Mouse (Mus musculus): Measurements from ENCODE around the gene Gm20604. TPM values are rescaled to one million over a fixed set of nuclear protein-coding genes. Genes with fewer than 3 reads are reported as not detected.

Gm20604 gene
- polyA plus RNA-seq, 1 experiment: 3.5 TPM

DNA sequence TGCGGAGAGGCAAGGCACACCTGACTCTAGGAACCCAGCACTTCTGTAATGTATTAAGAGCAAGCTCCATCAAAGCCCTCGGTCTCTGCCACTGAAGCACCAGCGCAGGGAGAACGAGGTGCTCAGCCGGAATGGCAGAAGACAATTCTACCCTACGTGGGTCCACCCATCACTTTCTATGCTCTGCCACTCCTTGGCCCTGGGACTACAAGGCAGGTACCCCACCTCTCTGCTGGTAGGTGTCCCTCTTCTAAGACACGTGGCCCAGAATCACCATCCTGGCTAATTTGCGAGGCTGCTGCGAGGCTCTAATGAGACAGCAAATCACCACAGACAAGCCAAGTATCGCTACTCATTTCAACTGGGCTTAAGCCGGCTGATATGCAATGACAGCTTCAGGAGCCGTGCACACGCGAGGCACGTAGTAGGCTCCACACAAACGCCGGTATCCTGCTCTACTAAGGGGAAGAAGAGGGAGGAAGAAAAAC, 54.5 kb downstream of the Gm20604 start:
- no peaks in the 10 kb centered on the region for H3K27me3 ChIP-seq (replicated peaks; ENCODE audit: control insufficient read depth, insufficient read depth, low read length)
- H3K4me1 ChIP-seq (ENCODE audit: control insufficient read depth, insufficient read depth, low read length): 0 out of 2 replicates have a peak, but pooled peaks cover 7% of the 10 kb centered on the region
- peak; percentile 23 for DNase-seq
- H3K36me3 ChIP-seq (ENCODE audit: control insufficient read depth, insufficient read depth, low read length): no peaks in the 10 kb centered on the region
- no peak for TF ChIP-seq CTCF (conservative IDR thresholded peaks at IDR 0.05; ENCODE audit: insufficient read depth, insufficient read length, low read depth, low read length)
- 18% methylated on average over 17 of the region's 17 CpGs for WGBS
- H3K27ac ChIP-seq (ENCODE audit: insufficient read depth, low read depth, low read length): no peak overlapping the region
- H3K4me3 ChIP-seq (ENCODE audit: insufficient read depth, low read depth, low read length): peak overlapping the region; percentile 80

DNA sequence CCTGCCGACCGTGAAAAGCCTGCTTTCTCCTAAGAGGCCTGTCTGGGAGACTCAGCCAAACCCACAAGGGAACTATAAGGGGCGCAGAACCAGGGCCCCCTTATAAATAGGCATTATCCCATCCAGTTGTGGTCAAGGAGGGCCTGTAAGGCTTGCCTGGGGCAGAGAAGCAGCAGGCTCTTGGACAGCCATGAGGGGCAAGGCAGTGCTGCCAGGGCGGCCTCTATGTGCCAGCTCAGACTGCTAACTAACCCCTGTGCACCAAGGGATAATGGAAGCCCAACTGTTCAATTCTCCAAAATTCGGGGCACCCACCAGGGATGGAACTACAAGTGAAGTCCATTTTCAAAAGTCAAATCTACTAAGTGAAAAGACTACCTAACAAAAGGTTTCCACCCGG, 55.0 kb downstream of the Gm20604 start:
- H3K36me3 ChIP-seq (ENCODE audit: control insufficient read depth, insufficient read depth, low read length): no peaks in the 10 kb centered on the region
- H3K27me3 ChIP-seq (replicated peaks; ENCODE audit: control insufficient read depth, insufficient read depth, low read length): no peaks in the 10 kb centered on the region
- no peak for TF ChIP-seq CTCF (conservative IDR thresholded peaks at IDR 0.05; ENCODE audit: insufficient read depth, insufficient read length, low read depth, low read length)
- TF ChIP-seq POLR2A (IDR thresholded peaks at IDR 0.05; ENCODE audit: low read depth, low read length): no peak
- no peak overlapping the region for H3K27ac ChIP-seq (ENCODE audit: insufficient read depth, low read depth, low read length)
- 57% methylated on average over 6 of the region's 6 CpGs for WGBS
- 0 out of 2 replicates have a peak, but pooled peaks cover 7% of the 10 kb centered on the region for H3K4me1 ChIP-seq (ENCODE audit: control insufficient read depth, insufficient read depth, low read length)
- peak overlapping the region; percentile 80; the same call in 1 of the 2 replicates for H3K4me3 ChIP-seq (ENCODE audit: insufficient read depth, low read depth, low read length)
- DNase-seq: peak; percentile 15

DNA sequence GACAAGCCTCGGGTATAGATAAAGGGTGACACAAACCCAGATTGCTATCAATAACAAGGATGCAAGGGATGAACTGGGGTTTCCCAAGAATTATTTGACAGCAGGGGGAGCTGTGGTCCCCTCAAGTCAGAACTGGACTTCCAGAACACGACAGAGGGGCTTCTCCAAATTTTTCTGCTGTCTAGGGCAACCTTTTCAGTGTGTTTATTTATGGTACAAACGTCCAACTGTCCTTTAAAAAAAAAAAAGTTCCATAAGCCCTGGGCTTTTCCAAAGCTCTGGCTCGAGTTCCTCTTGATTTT, 55.4 kb downstream of the Gm20604 start:
- 0 out of 2 replicates have a peak, but pooled peaks cover 7% of the 10 kb centered on the region for H3K4me1 ChIP-seq (ENCODE audit: control insufficient read depth, insufficient read depth, low read length)
- H3K27me3 ChIP-seq (replicated peaks; ENCODE audit: control insufficient read depth, insufficient read depth, low read length): no peaks in the 10 kb centered on the region
- no peak overlapping the region for H3K4me3 ChIP-seq (ENCODE audit: insufficient read depth, low read depth, low read length)
- DNase-seq: peak; percentile 36
- 13% methylated on average over 4 of the region's 4 CpGs for WGBS
- H3K36me3 ChIP-seq (ENCODE audit: control insufficient read depth, insufficient read depth, low read length): no peaks in the 10 kb centered on the region
- H3K27ac ChIP-seq (ENCODE audit: insufficient read depth, low read depth, low read length): no peak overlapping the region
- TF ChIP-seq CTCF (conservative IDR thresholded peaks at IDR 0.05; ENCODE audit: insufficient read depth, insufficient read length, low read depth, low read length) (peak; percentile 25; the same call in 1 of the 2 replicates), POLR2A (IDR thresholded peaks at IDR 0.05; ENCODE audit: low read depth, low read length) (no peak)

DNA sequence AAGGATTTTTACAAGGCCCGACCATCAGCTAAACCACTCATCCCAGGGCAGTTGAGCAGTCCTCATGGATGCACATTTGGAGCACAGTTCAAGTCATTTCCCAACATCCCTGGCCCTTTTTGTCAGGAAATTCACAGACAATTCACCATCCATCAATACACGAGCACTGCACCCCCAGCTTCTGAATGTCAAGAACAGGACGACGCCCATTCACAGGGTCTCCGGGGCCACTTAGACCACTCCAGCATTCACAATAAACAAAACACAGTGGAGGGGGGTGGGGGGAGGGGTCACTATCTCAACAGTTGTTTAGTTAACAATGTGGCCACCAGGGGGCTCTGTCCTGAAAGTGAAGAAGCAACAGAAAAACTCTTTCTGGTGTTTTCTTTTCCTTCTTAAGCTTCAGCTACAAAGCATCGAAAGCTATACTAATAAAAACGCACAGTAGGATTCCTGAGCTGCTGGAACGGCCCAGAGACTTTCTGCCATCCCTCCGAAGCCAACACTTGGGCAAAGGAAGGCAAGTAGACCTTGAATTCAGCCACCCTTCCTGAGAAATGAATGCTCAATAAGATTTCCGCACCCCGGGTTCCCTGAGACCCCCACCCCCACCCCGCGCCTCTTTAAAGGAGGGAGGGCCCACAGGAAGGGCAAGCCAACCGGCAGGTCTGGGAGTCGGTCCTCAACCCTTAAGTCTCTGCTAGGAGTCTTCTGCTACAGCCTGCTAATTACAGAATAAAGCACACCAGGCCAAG, 55.9 kb downstream of the Gm20604 start:
- WGBS: 9% methylated on average over 15 of the region's 15 CpGs
- Histone ChIP-seq H3K4me3 (ENCODE audit: insufficient read depth, low read depth, low read length) (0 out of 2 replicates have a peak overlapping the region, but pooled peaks have one; percentile 4), H3K4me1 (ENCODE audit: control insufficient read depth, insufficient read depth, low read length) (0 out of 2 replicates have a peak, but pooled peaks cover 7% of the 10 kb centered on the region), H3K36me3 (ENCODE audit: control insufficient read depth, insufficient read depth, low read length) (no peaks in the 10 kb centered on the region), H3K27me3 (replicated peaks; ENCODE audit: control insufficient read depth, insufficient read depth, low read length) (no peaks in the 10 kb centered on the region), H3K27ac (ENCODE audit: insufficient read depth, low read depth, low read length) (no peak overlapping the region)
- DNase-seq: peak; percentile 83
- TF ChIP-seq POLR2A (IDR thresholded peaks at IDR 0.05; ENCODE audit: low read depth, low read length) (no peak), CTCF (conservative IDR thresholded peaks at IDR 0.05; ENCODE audit: insufficient read depth, insufficient read length, low read depth, low read length) (peak; percentile 36)

DNA sequence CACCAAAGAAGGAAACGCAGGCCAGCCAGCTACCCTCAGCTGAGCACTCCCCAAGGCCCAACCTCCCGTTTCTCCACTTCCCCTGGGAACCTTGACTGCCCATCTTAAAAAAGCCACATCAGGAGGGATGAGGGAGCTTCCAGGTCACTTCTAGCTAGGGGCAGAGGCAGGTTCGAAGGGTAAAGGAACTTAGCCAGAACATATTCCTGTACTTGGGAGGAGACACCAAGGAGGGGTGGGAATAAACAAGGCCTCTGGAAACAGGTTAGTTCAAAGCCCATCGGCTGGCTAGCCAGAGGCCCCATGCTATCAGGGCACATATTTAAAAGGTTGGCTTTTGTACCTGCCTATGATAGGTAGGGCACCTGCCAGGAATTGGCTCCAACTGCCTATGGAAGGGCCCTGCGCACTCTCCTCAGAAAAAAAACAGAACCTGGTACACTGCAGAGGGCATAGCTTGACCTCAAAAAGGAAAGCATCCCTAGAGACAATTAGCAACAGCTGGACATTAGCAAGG, 56.7 kb downstream of the Gm20604 start:
- no peak overlapping the region for H3K4me3 ChIP-seq (ENCODE audit: insufficient read depth, low read depth, low read length)
- WGBS: 79% methylated on average over 5 of the region's 5 CpGs
- H3K27ac ChIP-seq (ENCODE audit: insufficient read depth, low read depth, low read length): no peak overlapping the region
- no peaks in the 10 kb centered on the region for H3K36me3 ChIP-seq (ENCODE audit: control insufficient read depth, insufficient read depth, low read length)
- TF ChIP-seq CTCF (conservative IDR thresholded peaks at IDR 0.05; ENCODE audit: insufficient read depth, insufficient read length, low read depth, low read length) (no peak), POLR2A (IDR thresholded peaks at IDR 0.05; ENCODE audit: low read depth, low read length) (no peak)
- H3K27me3 ChIP-seq (replicated peaks; ENCODE audit: control insufficient read depth, insufficient read depth, low read length): no peaks in the 10 kb centered on the region
- DNase-seq: no peak
- 0 out of 2 replicates have a peak, but pooled peaks cover 7% of the 10 kb centered on the region for H3K4me1 ChIP-seq (ENCODE audit: control insufficient read depth, insufficient read depth, low read length)

DNA sequence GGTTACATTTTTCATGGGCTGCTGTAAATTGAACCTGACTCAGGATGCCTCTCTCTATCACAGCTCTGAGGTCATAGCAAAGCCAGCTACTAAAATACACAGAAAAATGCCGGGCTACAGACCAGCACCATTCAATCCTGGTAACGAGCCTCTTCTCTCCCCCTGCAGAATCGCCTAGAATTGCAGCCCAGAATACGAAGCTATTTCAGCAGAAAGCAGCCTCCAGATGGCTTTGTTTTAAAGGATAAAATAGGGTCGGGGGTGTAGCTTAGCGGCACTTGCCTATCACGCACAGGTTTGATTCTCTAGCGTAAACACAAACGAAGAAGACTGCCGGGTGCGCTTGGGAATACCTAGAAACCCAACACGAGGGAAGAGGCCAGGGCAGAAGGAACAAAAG, 58.0 kb downstream of the Gm20604 start:
- Histone ChIP-seq H3K4me3 (ENCODE audit: insufficient read depth, low read depth, low read length) (no peak overlapping the region), H3K27ac (ENCODE audit: insufficient read depth, low read depth, low read length) (no peak overlapping the region), H3K4me1 (ENCODE audit: control insufficient read depth, insufficient read depth, low read length) (0 out of 2 replicates have a peak, but pooled peaks cover 7% of the 10 kb centered on the region), H3K36me3 (ENCODE audit: control insufficient read depth, insufficient read depth, low read length) (no peaks in the 10 kb centered on the region), H3K27me3 (replicated peaks; ENCODE audit: control insufficient read depth, insufficient read depth, low read length) (no peaks in the 10 kb centered on the region)
- no peak for DNase-seq
- TF ChIP-seq CTCF (conservative IDR thresholded peaks at IDR 0.05; ENCODE audit: insufficient read depth, insufficient read length, low read depth, low read length) (no peak), POLR2A (IDR thresholded peaks at IDR 0.05; ENCODE audit: low read depth, low read length) (no peak)
- 71% methylated on average over 12 of the region's 12 CpGs for WGBS

DNA sequence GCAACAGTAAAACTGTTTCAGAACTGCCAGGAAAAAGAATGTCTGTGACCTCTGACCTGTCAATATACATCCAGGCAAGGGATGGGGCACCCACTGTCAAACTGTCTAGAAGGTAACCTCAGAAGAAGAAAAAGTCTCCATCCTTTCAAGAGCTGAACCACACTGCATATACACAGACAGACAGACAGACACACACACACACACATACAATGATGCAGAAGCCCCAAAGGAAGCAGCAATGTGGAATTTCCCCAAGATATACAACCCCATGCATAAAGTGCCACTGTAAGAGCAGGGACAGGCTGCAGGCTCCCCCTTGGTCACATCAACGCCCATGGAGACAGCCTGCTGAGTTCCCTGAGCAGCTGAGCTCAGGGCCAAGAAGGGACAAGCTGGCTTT, 59.3 kb downstream of the Gm20604 start:
- no peak overlapping the region for H3K4me3 ChIP-seq (ENCODE audit: insufficient read depth, low read depth, low read length)
- no peaks in the 10 kb centered on the region for H3K27me3 ChIP-seq (replicated peaks; ENCODE audit: control insufficient read depth, insufficient read depth, low read length)
- no peak overlapping the region for H3K27ac ChIP-seq (ENCODE audit: insufficient read depth, low read depth, low read length)
- no peaks in the 10 kb centered on the region for H3K36me3 ChIP-seq (ENCODE audit: control insufficient read depth, insufficient read depth, low read length)
- 85% methylated on average over 1 of the region's 1 CpGs for WGBS
- TF ChIP-seq POLR2A (IDR thresholded peaks at IDR 0.05; ENCODE audit: low read depth, low read length): no peak
- 0 out of 2 replicates have a peak, but pooled peaks cover 7% of the 10 kb centered on the region for H3K4me1 ChIP-seq (ENCODE audit: control insufficient read depth, insufficient read depth, low read length)
- no peak for DNase-seq

All from kidney, adult 2 months (tissue).